ENCODE assay signal across 9 mouse cellular contexts in the genomic region with DNA sequence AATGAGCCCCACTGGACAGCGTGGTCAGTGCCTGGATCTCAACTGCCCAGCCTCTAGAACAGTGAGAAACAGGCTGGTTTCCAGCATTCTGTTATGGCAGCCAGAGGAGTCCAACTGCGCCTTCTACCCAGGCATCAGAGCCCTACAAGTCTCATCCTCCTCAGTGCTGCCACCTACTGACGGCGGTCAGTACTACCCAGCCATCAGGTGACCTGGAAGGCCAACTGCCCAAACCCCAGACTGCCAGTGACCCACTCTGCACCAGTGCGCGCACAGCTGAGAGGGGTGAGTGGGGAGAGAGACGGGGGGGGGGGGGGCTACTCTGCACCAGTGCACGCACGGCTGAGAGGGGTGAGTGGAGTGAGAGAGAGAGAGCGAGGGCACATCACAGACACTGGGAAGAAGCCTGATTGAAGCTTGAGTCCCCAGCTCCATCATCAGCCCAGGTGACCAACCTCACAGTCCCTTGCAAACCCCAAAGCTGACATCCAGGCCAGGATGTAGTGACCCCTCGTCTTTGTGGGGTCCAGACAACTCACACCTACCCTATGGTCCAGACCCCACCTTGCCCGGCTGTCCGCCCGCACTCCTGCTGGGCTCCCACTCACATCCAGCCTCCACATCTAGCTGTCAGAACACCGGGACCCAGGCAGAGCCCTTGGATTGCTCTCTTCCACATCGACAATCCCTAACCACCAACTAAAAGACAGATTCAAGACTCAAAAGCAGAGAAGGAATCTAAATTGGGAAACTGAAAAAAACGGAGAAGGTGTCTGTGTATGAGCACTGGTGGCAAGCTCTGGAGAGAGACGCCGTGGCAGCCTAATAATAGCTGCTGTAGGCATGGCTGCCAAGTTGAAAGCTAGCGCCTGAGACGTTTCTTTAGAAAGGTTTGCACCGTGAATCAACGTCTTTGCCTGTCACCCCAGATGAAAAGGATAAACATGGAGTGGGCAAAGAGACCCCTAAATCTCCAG. TPM values are rescaled to one million over a fixed set of nuclear protein-coding genes. Genes with fewer than 3 reads are reported as not detected.
A peak's percentile ranks its signal among the peaks of the same experiment; 100 is the strongest.
DNase-seq lines count a peak whose midpoint lies in the region; ATAC-seq and TF ChIP-seq lines count a peak whose summit lies in the region.
"Had no signal": no experiment of that assay in that cellular context is flagged by ENCODE, and none has a peak within 500 bp of the region (broad histone marks: within the 10 kb centered on the region; RNA-seq: fewer than 3 reads in every experiment).

No protein-coding gene starts in this region.

- H3K36me3 ChIP-seq in ES-E14 (ENCODE audit: control insufficient read depth, insufficient read depth, low read length, poor library complexity, severe bottlenecking) = peaks cover 28% of the 10 kb centered on the region
- H3K36me3 ChIP-seq in heart, embryonic 16.5 days (ENCODE audit: control insufficient read depth, insufficient read depth) = peaks cover 18% of the 10 kb centered on the region

- in situ Hi-C loops in ES-E14 (cut with MboI; ENCODE audit: low sequenced_read_pairs in 2 of 2, unreplicated experiment in 2 of 2) = no loop called here

- H3K9ac ChIP-seq in ES-E14 (ENCODE audit: insufficient read depth, low read depth, low read length, poor library complexity, severe bottlenecking) = no peak overlapping the region
- H3K9ac ChIP-seq in heart, embryonic 16.5 days (ENCODE audit: low read length) = peak overlapping the region; percentile 63

- no peak for TF ChIP-seq POLR2A in embryonic fibroblast, embryonic 13.5 days (IDR thresholded peaks at IDR 0.05; ENCODE audit: low read depth, low read length)
- no peak for TF ChIP-seq POLR2A in lung, adult 2 months (IDR thresholded peaks at IDR 0.05; ENCODE audit: borderline replicate concordance, extremely low read depth, low read depth, low read length)

- peak overlapping the region; percentile 49 for H3K4me2 ChIP-seq in heart, embryonic 16.5 days (ENCODE audit: low read depth, low read length)
- H3K4me2 ChIP-seq: limb, embryonic 12.5 days had no signal

- H3K27ac ChIP-seq in ES-E14 (ENCODE audit: insufficient read depth, low read depth, low read length, poor library complexity, severe bottlenecking) = no peak overlapping the region
- no peak overlapping the region for H3K27ac ChIP-seq in embryonic fibroblast, embryonic 13.5 days (ENCODE audit: insufficient read depth, low read length)
- H3K27ac ChIP-seq in heart, embryonic 16.5 days (ENCODE audit: low read length) = peak overlapping the region; percentile 89
- H3K27ac ChIP-seq: limb, embryonic 12.5 days had no signal

- 29% methylated on average over 22 of the region's 23 CpGs for WGBS in heart, embryonic 16.5 days
- WGBS in lung, adult 2 months = 37% methylated on average over 23 of the region's 23 CpGs

- peak; percentile 40 for ATAC-seq in heart, embryonic 16.5 days (replicated peaks; ENCODE audit: extremely low read depth, insufficient read depth, low FRiP score)

- H3K27me3 ChIP-seq in heart, embryonic 16.5 days (ENCODE audit: control insufficient read depth, insufficient read depth, low read length) = no peaks in the 10 kb centered on the region
- H3K27me3 ChIP-seq: limb, embryonic 12.5 days had no signal

- H3K4me1 ChIP-seq in ES-E14 (ENCODE audit: control insufficient read depth in 2 of 2, insufficient read depth in 2 of 2, low read length in 2 of 2, poor library complexity in 1 of 2) = peaks cover 2 to 11% of the 10 kb centered on the region in 2 experiments; a peak in 1 of 4 replicates
- no peaks in the 10 kb centered on the region for H3K4me1 ChIP-seq in embryonic fibroblast, embryonic 13.5 days (ENCODE audit: control insufficient read depth, insufficient read depth, low read length)
- peaks cover 42% of the 10 kb centered on the region for H3K4me1 ChIP-seq in heart, embryonic 16.5 days (ENCODE audit: control insufficient read depth, insufficient read depth, low read length)
- H3K4me1 ChIP-seq in lung, adult 2 months (ENCODE audit: control insufficient read depth, insufficient read depth, low read length) = peaks cover 32% of the 10 kb centered on the region

- no peaks in the 10 kb centered on the region for H3K9me3 ChIP-seq in ES-E14 (ENCODE audit: control insufficient read depth, insufficient read depth, low read depth, low read length)
- H3K9me3 ChIP-seq in heart, embryonic 16.5 days (replicated peaks; ENCODE audit: control insufficient read depth, low read length) = no peaks in the 10 kb centered on the region
- H3K9me3 ChIP-seq: limb, embryonic 12.5 days had no signal

- TF ChIP-seq CTCF in embryonic fibroblast, embryonic 13.5 days (IDR thresholded peaks at IDR 0.05; ENCODE audit: borderline replicate concordance, insufficient read depth, low read length) = peak; percentile 78; the same call in 1 of the 2 replicates
- TF ChIP-seq CTCF in lung, adult 2 months (IDR thresholded peaks at IDR 0.05; ENCODE audit: insufficient read depth, low read length) = peak; percentile 85

- DNase-seq in ES-E14 (ENCODE audit: low read depth, low spot score) = peak; percentile 70
- DNase-seq in adrenal gland, postnatal 4 days (ENCODE audit: low spot score in 2 of 2) = peak; percentile 34 to 51
- peak; percentile 89 for DNase-seq in kidney, postnatal 4 days
- peak; percentile 81 for DNase-seq in lung, adult 2 months
- DNase-seq in retina, embryonic 14.5 days (ENCODE audit: low spot score) = peak; percentile 81
- DNase-seq in thymus, postnatal 4 days = peak; percentile 82

- H3K4me3 ChIP-seq in ES-E14 (ENCODE audit: insufficient read depth in 1 of 2, low read depth in 1 of 2, low read length in 2 of 2, poor library complexity in 1 of 2, severe bottlenecking in 1 of 2) = no peak overlapping the region
- no peak overlapping the region for H3K4me3 ChIP-seq in embryonic fibroblast, embryonic 13.5 days (ENCODE audit: insufficient read depth, low read length)
- peak overlapping the region; percentile 13 for H3K4me3 ChIP-seq in heart, embryonic 16.5 days (ENCODE audit: low read length)
- H3K4me3 ChIP-seq in lung, adult 2 months (replicated peaks; ENCODE audit: extremely low read depth, low read depth, low read length) = no peak overlapping the region
- H3K4me3 ChIP-seq: limb, embryonic 12.5 days had no signal

TF ChIP-seq in ES-E14, 5 proteins besides CTCF, POLR2A, EP300 and RAD21:
- TF ChIP-seq CHD2 (IDR thresholded peaks at IDR 0.05; ENCODE audit: low read depth, low read length) (no peak), ZC3H11A (IDR thresholded peaks at IDR 0.05; ENCODE audit: borderline replicate concordance, low read depth, low read length) (no peak), HCFC1 (IDR thresholded peaks at IDR 0.05; ENCODE audit: borderline replicate concordance, insufficient read depth, low read length) (no peak), ZNF384 (IDR thresholded peaks at IDR 0.05; ENCODE audit: low read depth, low read length) (no peak), MAFK (IDR thresholded peaks at IDR 0.05; ENCODE audit: insufficient read depth, low read depth, low read length) (no peak)

RNA-seq across cellular contexts. Expression of a gene that starts 22.6 kb away (rescaled TPM):
- 40.6 and 51.7 TPM in 2 replicates for total RNA-seq in ES-E14 (2012; rRNA removed)
- 10 to 100 TPM; 45.7 to 47.4 TPM for total RNA-seq in adrenal gland, postnatal 4 days (2021)
- 82.2 and 98.9 TPM in 2 replicates for polyA plus RNA-seq in embryonic fibroblast, embryonic 13.5 days (2011; ENCODE audit: insufficient read length, low read depth, missing spikeins)
- 71.7 and 75.2 TPM in 2 replicates for polyA plus RNA-seq in heart, embryonic 16.5 days (2015; fragmentation: Nextera tagmentation; extraction: Ambion mirVana)
- 269 and 331 TPM in 2 replicates for polyA plus RNA-seq in lung, adult 2 months (2012; rRNA removed)

RNA-seq across cellular contexts. Expression of a gene that starts 34.3 kb away (rescaled TPM):
- total RNA-seq in ES-E14 (2012; rRNA removed) = 9.7 and 13.2 TPM in 2 replicates
- total RNA-seq in adrenal gland, postnatal 4 days (2021) = 1 to 10 TPM; 3.2 to 4.6 TPM
- 11.7 and 13.8 TPM in 2 replicates for polyA plus RNA-seq in embryonic fibroblast, embryonic 13.5 days (2011; ENCODE audit: insufficient read length, low read depth, missing spikeins)
- 3.9 and 4.1 TPM in 2 replicates for polyA plus RNA-seq in heart, embryonic 16.5 days (2015; fragmentation: Nextera tagmentation; extraction: Ambion mirVana)
- 12.1 and 21.0 TPM in 2 replicates for polyA plus RNA-seq in lung, adult 2 months (2012; rRNA removed)

RNA-seq across cellular contexts. Expression of a gene that starts 52.6 kb away (rescaled TPM):
- 59.2 and 80.9 TPM in 2 replicates for total RNA-seq in ES-E14 (2012; rRNA removed)
- total RNA-seq in adrenal gland, postnatal 4 days (2021) = 10 to 100 TPM; 25.3 to 28.2 TPM
- polyA plus RNA-seq in embryonic fibroblast, embryonic 13.5 days (2011; ENCODE audit: insufficient read length, low read depth, missing spikeins) = 7.4 and 11.3 TPM in 2 replicates
- polyA plus RNA-seq in heart, embryonic 16.5 days (2015; fragmentation: Nextera tagmentation; extraction: Ambion mirVana) = 12.1 and 13.7 TPM in 2 replicates
- polyA plus RNA-seq in lung, adult 2 months (2012; rRNA removed) = 25.9 and 26.1 TPM in 2 replicates
